Mouse (Mus musculus) ES-E14 (cell line): Measurements from ENCODE around the gene Nfe2l1. TPM values are rescaled to one million over a fixed set of nuclear protein-coding genes. Genes with fewer than 3 reads are reported as not detected.
A peak's percentile ranks its signal among the peaks of the same experiment; 100 is the strongest.

Experiments used
- DNase-seq: peaks from one replicate; pipeline ENCODE4 v3.0.0-alpha.2; 2013; ENCODE audit warnings: low read depth, low spot score
- H3K27ac ChIP-seq: 2 replicates; pipeline ENCODE4 v1.5.1; 2012; ENCODE audit warnings: low read depth, mild to moderate bottlenecking, low read length, moderate library complexity, mixed read lengths; ENCODE audit not compliant: poor library complexity, insufficient read depth, severe bottlenecking
- H3K36me3 ChIP-seq: 2 replicates; pipeline ENCODE4 v1.6.1; 2012; ENCODE audit warnings: mild to moderate bottlenecking, low read length, moderate library complexity, mixed read lengths; ENCODE audit not compliant: control insufficient read depth, poor library complexity, insufficient read depth, severe bottlenecking
- H3K4me1 ChIP-seq, 2 experiments: fragments of 150-350 bp in 1 of 2; sonication (generic) in 1 of 2; 2 replicates each; pipeline ENCODE4 v1.6.1; 2012; ENCODE audit warnings: low read length in 2 of 2, mild to moderate bottlenecking in 1 of 2, mixed read lengths in 1 of 2; ENCODE audit not compliant: control insufficient read depth in 2 of 2, insufficient read depth in 2 of 2, poor library complexity in 1 of 2
- H3K4me3 ChIP-seq, 2 experiments: fragments of 150-350 bp in 1 of 2; sonication (generic) in 1 of 2; 2 replicates each; pipeline ENCODE4 v1.5.1; 2012; ENCODE audit warnings: low read length in 2 of 2, low read depth in 1 of 2, mild to moderate bottlenecking in 1 of 2, mixed read lengths in 1 of 2; ENCODE audit not compliant: insufficient read depth in 1 of 2, poor library complexity in 1 of 2, severe bottlenecking in 1 of 2
- H3K9ac ChIP-seq: 2 replicates; pipeline ENCODE4 v1.6.1; 2012; ENCODE audit warnings: low read depth, mild to moderate bottlenecking, low read length, mixed read lengths; ENCODE audit not compliant: poor library complexity, insufficient read depth, severe bottlenecking
- H3K9me3 ChIP-seq: fragments of 150-350 bp; sonication (generic); 2 replicates; pipeline ENCODE4 v1.6.1; 2012; ENCODE audit warnings: low read depth, mild to moderate bottlenecking, low read length; ENCODE audit not compliant: control insufficient read depth, insufficient read depth
- CHD2 ChIP-seq: IDR thresholded peaks from 2 replicates; pipeline ENCODE4 v1.6.1; 2014; ENCODE audit warnings: mild to moderate bottlenecking, low read depth, low read length, inconsistent platforms
- HCFC1 ChIP-seq: IDR thresholded peaks from 2 replicates; pipeline ENCODE4 v1.6.1; 2012; ENCODE audit warnings: low read length, inconsistent platforms, borderline replicate concordance; ENCODE audit not compliant: insufficient read depth
- MAFK ChIP-seq: IDR thresholded peaks from 2 replicates; pipeline ENCODE4 v1.6.1; 2014; ENCODE audit warnings: mild to moderate bottlenecking, low read depth, low read length, inconsistent platforms; ENCODE audit not compliant: insufficient read depth
- ZC3H11A ChIP-seq: IDR thresholded peaks from 2 replicates; pipeline ENCODE4 v1.6.1; 2012; ENCODE audit warnings: low read depth, mild to moderate bottlenecking, inconsistent platforms, low read length, borderline replicate concordance
- ZNF384 ChIP-seq: IDR thresholded peaks from 2 replicates; pipeline ENCODE4 v1.6.1; 2012; ENCODE audit warnings: low read depth, low read length, inconsistent platforms
- in situ Hi-C, 2 experiments: fragments of 600-800 bp; cut with MboI; formaldehyde crosslinking; loops; one replicate each; pipeline ENCODE4 v1.15.1; 2025; ENCODE audit warnings: low sequenced_read_pairs in 2 of 2, inconsistent platforms in 1 of 2; ENCODE audit not compliant: unreplicated experiment in 2 of 2
- total RNA-seq: library from RNA; depleted of rRNA; stranded (reverse); fragments of 300-350 nt; gene quantifications from 2 replicates; pipeline ENCODE4 v1.2.3, GENCODE M21; 2012

Gene Nfe2l1
- total RNA-seq, 1 experiment = 166 TPM

GRCm38 (mm10) chr11:96872441-96873379 is 42.9 kb upstream of the Nfe2l1 start:
- peak overlapping the region; percentile 43 to 56 for H3K4me3 ChIP-seq
- in situ Hi-C loops = loop anchor here (5.0 to 25.0 kb wide), 3 partner anchors 40 to 585 kb away; partner anchors contain the start of genes Hoxb6 (in 1 of the 2), Hoxb7 (in 1 of the 2) and Hoxb8 (in 1 of the 2)

GRCm38 (mm10) chr11:96867149-96867548 is 37.4 kb upstream of the Nfe2l1 start:
- peaks cover 0 to 4% of the 10 kb centered on the region in 2 experiments; a peak in 1 of 4 replicates for H3K4me1 ChIP-seq
- no peak overlapping the region for H3K9ac ChIP-seq
- peak overlapping the region in 1 of 2 experiments; percentile 39; a peak in 1 of 4 replicates for H3K4me3 ChIP-seq
- in situ Hi-C loops = loop anchor here (5.0 to 25.0 kb wide), 3 partner anchors 45 to 580 kb away; partner anchors contain the start of genes Hoxb6 (in 1 of the 2), Hoxb7 (in 1 of the 2) and Hoxb8 (in 1 of the 2)
- H3K9me3 ChIP-seq = no peaks in the 10 kb centered on the region
- peak; percentile 75 for DNase-seq
- H3K27ac ChIP-seq = no peak overlapping the region
- H3K36me3 ChIP-seq = no peaks in the 10 kb centered on the region
- TF ChIP-seq ZNF384 (no peak), ZC3H11A (peak; percentile 95)

More at GRCm38 (mm10) chr11:96872441-96873379, 42.9 kb upstream of the Nfe2l1 start:
- no peak for DNase-seq
- TF ChIP-seq ZNF384 (no peak), CHD2 (no peak), HCFC1 (no peak), MAFK (no peak), ZC3H11A (no peak)
- Histone ChIP-seq H3K27ac (no peak overlapping the region), H3K9me3 (no peaks in the 10 kb centered on the region), H3K4me1 (peaks cover 1 to 14% of the 10 kb centered on the region in 2 experiments; a peak in 1 of 4 replicates), H3K36me3 (no peaks in the 10 kb centered on the region), H3K9ac (peak overlapping the region; percentile 40; the same call in 1 of the 2 replicates)

- no peak overlapping the region for H3K4me3 ChIP-seq
- DNase-seq = peak; percentile 44
- H3K4me1 ChIP-seq = peaks cover 0 to 4% of the 10 kb centered on the region in 2 experiments; a peak in 1 of 4 replicates
- no peak for TF ChIP-seq HCFC1
- TF ChIP-seq MAFK = no peak
- TF ChIP-seq CHD2 = no peak
- TF ChIP-seq ZNF384 = no peak
- no peak for TF ChIP-seq ZC3H11A
- no peaks in the 10 kb centered on the region for H3K36me3 ChIP-seq
- in situ Hi-C loops = loop anchor here (25.0 kb wide), 2 partner anchors 301 to 576 kb away; partner anchors contain the start of genes Hoxb6 (in 1 of the 2), Hoxb7 (in 1 of the 2) and Hoxb8 (in 1 of the 2)
- H3K9ac ChIP-seq = no peak overlapping the region
- no peaks in the 10 kb centered on the region for H3K9me3 ChIP-seq
- H3K27ac ChIP-seq = no peak overlapping the region
These were observed 33.6 kb upstream of the Nfe2l1 start for GRCm38 (mm10) chr11:96863206-96863995.

DNA sequence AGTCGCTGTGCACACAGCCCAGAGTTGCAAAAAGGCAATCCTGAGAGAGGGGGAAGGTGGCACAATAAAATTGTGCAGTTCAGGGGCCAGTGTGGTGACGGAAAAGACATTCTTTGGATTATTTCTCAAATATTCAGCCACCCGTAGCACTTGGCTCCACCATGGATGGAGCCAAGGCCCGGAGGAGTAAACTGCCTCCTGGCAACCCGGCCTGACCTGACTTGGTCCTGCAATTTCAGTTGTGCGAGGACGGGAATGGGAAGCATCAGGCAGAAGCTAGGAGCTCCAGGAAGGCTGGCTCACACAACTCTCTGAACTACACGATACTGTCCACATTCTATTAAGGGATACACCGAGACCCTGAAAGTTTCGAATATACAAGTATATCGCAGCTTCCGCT is 32.8 kb upstream of the Nfe2l1 start:
- in situ Hi-C loops = loop anchor here (25.0 kb wide), 2 partner anchors 300 to 575 kb away; partner anchors contain the start of genes Hoxb6 (in 1 of the 2), Hoxb7 (in 1 of the 2) and Hoxb8 (in 1 of the 2)
- DNase-seq = no peak
- no peak overlapping the region for H3K27ac ChIP-seq
- H3K4me1 ChIP-seq = peaks cover 0 to 6% of the 10 kb centered on the region in 2 experiments; a peak in 1 of 4 replicates
- H3K9me3 ChIP-seq = no peaks in the 10 kb centered on the region
- H3K4me3 ChIP-seq = no peak overlapping the region
- H3K36me3 ChIP-seq = no peaks in the 10 kb centered on the region
- TF ChIP-seq MAFK (no peak), HCFC1 (no peak), ZNF384 (no peak), CHD2 (no peak), ZC3H11A (no peak)
- no peak overlapping the region for H3K9ac ChIP-seq
